Mouse (Mus musculus) CH12.LX (cell line): ENCODE results near the gene Cep55.

Experiments
- CHD1 ChIP-seq: IDR thresholded peaks from 2 replicates; pipeline ENCODE4 v1.6.1; 2012; ENCODE audit warnings: low read depth, low read length, improper control_type of control experiment, inconsistent platforms
- CHD2 ChIP-seq: IDR thresholded peaks from 2 replicates; pipeline ENCODE4 v1.6.1; 2011; ENCODE audit warnings: low read length, improper control_type of control experiment
- CTCF ChIP-seq, 2 experiments: IDR thresholded peaks in 1 of 2; conservative IDR thresholded peaks in 1 of 2; 2 replicates each; pipeline ENCODE4 v1.5.1; 2011 to 2012; ENCODE audit warnings: low read depth in 2 of 2, low read length in 2 of 2, improper control_type of control experiment in 1 of 2, inconsistent platforms in 1 of 2, mild to moderate bottlenecking in 1 of 2, moderate library complexity in 1 of 2
- E2F4 ChIP-seq: IDR thresholded peaks from 2 replicates; pipeline ENCODE4 v1.6.1; 2011; ENCODE audit warnings: low read depth, low read length, improper control_type of control experiment; ENCODE audit not compliant: insufficient replicate concordance
- ETS1 ChIP-seq: conservative IDR thresholded peaks from 2 replicates; pipeline ENCODE4 v1.6.1; 2012; ENCODE audit warnings: low read depth, mild to moderate bottlenecking, inconsistent platforms, low read length, improper control_type of control experiment, moderate library complexity
- IRF4 ChIP-seq: IDR thresholded peaks from 2 replicates; pipeline ENCODE4 v1.6.1; 2014; ENCODE audit warnings: low read depth, mild to moderate bottlenecking, inconsistent platforms, low read length, improper control_type of control experiment
- JUN ChIP-seq: IDR thresholded peaks from 2 replicates; pipeline ENCODE4 v1.6.1; 2011; ENCODE audit warnings: low read depth, mild to moderate bottlenecking, low read length, improper control_type of control experiment, moderate library complexity; ENCODE audit not compliant: insufficient read depth
- JUND ChIP-seq: conservative IDR thresholded peaks from 2 replicates; pipeline ENCODE4 v1.6.1; 2011; ENCODE audit warnings: low read depth, low read length, improper control_type of control experiment
- MYC ChIP-seq: IDR thresholded peaks from 2 replicates; pipeline ENCODE4 v1.6.1; 2011; ENCODE audit warnings: low read depth, mild to moderate bottlenecking, improper control_type of control experiment, low read length
- POLR2A ChIP-seq: IDR thresholded peaks from 2 replicates; pipeline ENCODE4 v1.6.1; 2011; ENCODE audit warnings: low read depth, mild to moderate bottlenecking, improper control_type of control experiment, low read length
- RAD21 ChIP-seq: IDR thresholded peaks from 2 replicates; pipeline ENCODE4 v1.6.1; 2011; ENCODE audit warnings: low read depth, mild to moderate bottlenecking, low read length, improper control_type of control experiment, moderate library complexity
- SMC3 ChIP-seq: IDR thresholded peaks from 2 replicates; pipeline ENCODE4 v1.6.1; 2011; ENCODE audit warnings: low read depth, low read length, improper control_type of control experiment

DNA sequence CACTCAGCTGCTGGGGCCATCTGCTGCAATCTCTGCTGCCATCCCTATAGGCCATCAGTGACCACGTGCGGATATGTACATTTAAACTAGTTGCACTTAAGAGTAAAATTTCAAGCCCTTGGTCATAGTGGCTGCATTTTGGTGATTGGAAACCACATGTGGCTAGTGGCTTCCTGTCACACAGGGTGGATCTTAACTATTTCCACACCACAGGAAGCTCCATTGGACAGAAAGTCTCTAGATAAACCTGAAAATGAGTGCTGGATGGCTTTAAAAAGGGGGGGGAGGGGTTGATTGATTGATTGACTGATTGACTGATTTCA, 21.1 kb upstream of the Cep55 start:
- TF ChIP-seq CTCF (conservative IDR thresholded peaks at IDR 0.05 in 1 of 2, IDR thresholded peaks at IDR 0.05 in 1 of 2; ENCODE audit: low read depth in 2 of 2, low read length in 2 of 2), result no peak
- no peak for TF ChIP-seq ETS1
- TF ChIP-seq E2F4, result no peak
- TF ChIP-seq JUND, result no peak
- no peak for TF ChIP-seq POLR2A
- no peak for TF ChIP-seq CHD2
- TF ChIP-seq JUN, result no peak
- TF ChIP-seq RAD21, result no peak
- TF ChIP-seq IRF4, result no peak
- TF ChIP-seq MYC, result no peak
- TF ChIP-seq CHD1, result no peak
- no peak for TF ChIP-seq SMC3
